Mouse (Mus musculus): Measurements from ENCODE around the gene Camk2b.

DNA sequence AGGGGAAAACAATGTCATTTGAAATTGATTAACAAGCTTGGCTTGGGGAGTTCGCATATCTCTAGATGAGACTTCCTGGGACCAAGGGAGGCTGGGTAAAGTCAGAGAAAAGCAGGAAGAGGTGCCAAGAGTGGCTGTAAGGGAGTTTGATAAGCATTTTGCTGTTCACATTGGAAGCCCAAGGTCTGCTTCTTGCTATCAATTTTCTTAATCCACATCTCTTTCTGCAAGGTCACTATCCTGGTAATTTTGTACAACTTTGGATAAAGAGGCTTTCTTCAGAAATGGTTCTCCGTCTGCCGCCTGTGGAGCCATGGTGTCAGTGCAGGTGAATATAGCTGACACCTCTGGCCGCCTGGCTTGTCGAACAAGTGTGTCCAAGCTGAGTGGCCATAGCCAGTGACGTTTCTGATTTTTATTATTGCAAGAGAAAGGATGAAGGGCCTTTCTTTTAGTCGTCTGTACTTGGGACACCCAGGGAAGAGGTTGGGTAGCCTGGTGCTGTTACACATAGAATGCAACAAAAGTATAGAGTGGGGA lies 111.1 kb downstream of the Camk2b start:
- TF ChIP-seq POLR2A (IDR thresholded peaks at IDR 0.05; ENCODE audit: borderline replicate concordance, insufficient read depth, low read length) (no peak), CTCF (IDR thresholded peaks at IDR 0.05; ENCODE audit: borderline replicate concordance, insufficient read depth, low read depth, low read length) (peak; percentile 39; the same call in 1 of the 2 replicates)
